ENCODE assay signal across 24 mouse cellular contexts in genomic region chr16:32636871-32637521, GRCm38 (mm10). TPM values are rescaled to one million over a fixed set of nuclear protein-coding genes. Genes with fewer than 3 reads are reported as not detected.
A peak's percentile ranks its signal among the peaks of the same experiment; 100 is the strongest.
DNase-seq lines count a peak whose midpoint lies in the region; ATAC-seq lines count a peak whose summit lies in the region.
"Had no signal": no experiment of that assay in that cellular context is flagged by ENCODE, and none has a peak within 500 bp of the region (broad histone marks: within the 10 kb centered on the region; RNA-seq: fewer than 3 reads in every experiment).

No protein-coding gene starts in this region.

- no peak overlapping the region for H3K4me2 ChIP-seq in hindbrain, embryonic 16.5 days (ENCODE audit: low read length)
- H3K4me2 ChIP-seq: embryonic facial prominence, embryonic 12.5 days; embryonic facial prominence, embryonic 15.5 days; forebrain, embryonic 12.5 days; forebrain, embryonic 15.5 days; heart, embryonic 11.5 days; hindbrain, embryonic 13.5 days had no signal

- no peaks in the 10 kb centered on the region for H3K9me3 ChIP-seq in hindbrain, embryonic 16.5 days (ENCODE audit: control insufficient read depth, low read length)
- H3K9me3 ChIP-seq: embryonic facial prominence, embryonic 12.5 days; embryonic facial prominence, embryonic 15.5 days; forebrain, embryonic 12.5 days; forebrain, embryonic 15.5 days; hindbrain, embryonic 13.5 days had no signal

- H3K27me3 ChIP-seq in hindbrain, embryonic 16.5 days (replicated peaks; ENCODE audit: control insufficient read depth, insufficient read depth, low read length): no peaks in the 10 kb centered on the region
- H3K27me3 ChIP-seq: embryonic facial prominence, embryonic 12.5 days; embryonic facial prominence, embryonic 15.5 days; forebrain, embryonic 12.5 days; forebrain, embryonic 15.5 days; hindbrain, embryonic 13.5 days had no signal

- H3K4me1 ChIP-seq in hindbrain, embryonic 16.5 days (ENCODE audit: control insufficient read depth, insufficient read depth, low read depth, low read length): peaks cover 2% of the 10 kb centered on the region; the same call in 1 of the 2 replicates
- H3K4me1 ChIP-seq: embryonic facial prominence, embryonic 12.5 days; forebrain, embryonic 15.5 days had no signal

- H3K9ac ChIP-seq in hindbrain, embryonic 16.5 days (ENCODE audit: low read depth, low read length): no peak overlapping the region
- H3K9ac ChIP-seq: embryonic facial prominence, embryonic 12.5 days; embryonic facial prominence, embryonic 15.5 days; forebrain, embryonic 12.5 days; forebrain, embryonic 15.5 days; hindbrain, embryonic 13.5 days had no signal

- H3K4me3 ChIP-seq in hindbrain, embryonic 16.5 days (ENCODE audit: low read length): no peak overlapping the region
- H3K4me3 ChIP-seq: embryonic facial prominence, embryonic 12.5 days; embryonic facial prominence, embryonic 15.5 days; forebrain, embryonic 12.5 days; forebrain, embryonic 15.5 days; heart, adult 2 months; hindbrain, embryonic 13.5 days had no signal

- no peak for ATAC-seq in hindbrain, embryonic 16.5 days
- ATAC-seq: CD4-positive, CD25-positive, alpha-beta regulatory T cell, adult 4 months; forebrain, embryonic 15.5 days; hindbrain, postnatal 0 days; inflammation-experienced regulatory T-cells, adult 6 months; intestine, embryonic 16.5 days had no signal

- 0 out of 2 replicates have a peak, but pooled peaks cover 4% of the 10 kb centered on the region for H3K36me3 ChIP-seq in hindbrain, embryonic 16.5 days (ENCODE audit: control insufficient read depth, insufficient read depth, low read length)
- H3K36me3 ChIP-seq: embryonic facial prominence, embryonic 12.5 days had no signal

- peak; percentile 30 for DNase-seq in retina, postnatal 1 day
- DNase-seq in retina, embryonic 14.5 days (ENCODE audit: low spot score): no peak
- DNase-seq in ES-CJ7 (ENCODE audit: low read depth, low spot score) (peak; percentile 93), ZHBTc4 (ENCODE audit: low read depth, low spot score) (peak; percentile 93)
- DNase-seq in yolk sac, embryonic 10.5 days (ENCODE audit: low spot score): no peak
- DNase-seq: adrenal gland, adult 2 months; adrenal gland, postnatal 14 days; cerebellum, adult 11 months; cerebellum, adult 2 months; cerebellum, adult 9-11 months; cerebellum, postnatal 25 days; gastrocnemius, postnatal 25 days; heart, adult 2 months had no signal

- 37% methylated on average over 6 of the region's 6 CpGs for WGBS in hindbrain, embryonic 16.5 days

- no peak overlapping the region for H3K27ac ChIP-seq in hindbrain, embryonic 16.5 days (ENCODE audit: low read depth, low read length)
- H3K27ac ChIP-seq: embryonic facial prominence, embryonic 12.5 days; embryonic facial prominence, embryonic 15.5 days; forebrain, embryonic 12.5 days; forebrain, embryonic 15.5 days; heart, adult 2 months; hindbrain, embryonic 13.5 days; hindbrain, postnatal 0 days had no signal

RNA-seq across cellular contexts. Expression of gene Tnk2, which starts 6.7 kb away (rescaled TPM):
- 19.3 and 22.6 TPM in 2 replicates for polyA plus RNA-seq in hindbrain, embryonic 16.5 days (2015; fragmentation: Nextera tagmentation; extraction: Ambion mirVana)

RNA-seq across cellular contexts. Expression of gene Tfrc, which starts 28.3 kb away (rescaled TPM):
- polyA plus RNA-seq in hindbrain, embryonic 16.5 days (2015; fragmentation: Nextera tagmentation; extraction: Ambion mirVana): 26.3 and 36.5 TPM in 2 replicates

Comparison
In these comparisons a context has a peak if more than half of its experiments do, and no peak if none do; other contexts are left out.
1. DNase-seq: peak in retina, postnatal 1 day (single experiment), ES-CJ7 (single experiment) and ZHBTc4 (single experiment); none in retina, embryonic 14.5 days (single experiment) and yolk sac, embryonic 10.5 days (single experiment).